Mouse (Mus musculus): ENCODE results near the gene Lnx2.

Lnx2 gene

DNA sequence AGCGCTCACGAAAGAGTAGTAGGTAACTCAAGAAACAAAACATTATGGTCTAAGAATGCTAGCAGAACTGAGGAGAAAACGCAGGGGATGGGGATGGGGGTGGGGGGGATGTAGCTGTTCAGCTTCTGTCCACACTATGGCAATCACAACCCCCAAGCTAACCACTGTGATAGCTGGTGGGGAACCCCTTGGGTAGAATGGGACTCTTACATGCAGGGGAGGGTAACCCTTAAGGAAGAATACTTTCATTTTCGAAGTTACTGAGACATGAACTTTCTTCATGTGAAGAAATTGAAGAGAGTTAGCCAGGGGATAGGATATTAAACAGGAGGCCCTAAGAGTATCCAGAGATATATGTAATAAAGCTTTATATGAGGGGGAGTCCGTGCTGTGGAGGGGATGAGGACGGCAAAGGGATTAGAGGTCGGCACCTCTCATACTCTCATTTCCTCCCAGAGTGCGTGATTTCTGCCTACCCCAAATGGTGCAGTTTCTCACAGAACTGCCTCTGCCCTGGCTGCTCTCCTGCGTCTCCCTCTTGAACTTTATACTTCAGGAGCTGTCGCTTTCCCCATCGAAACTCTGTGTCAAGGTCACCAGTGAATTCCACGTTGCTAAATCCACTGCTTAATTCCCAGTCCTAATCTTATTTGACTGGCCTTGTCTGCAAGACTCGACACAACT lies 25.4 kb downstream of the Lnx2 start:
- DNase-seq = no peak

DNA sequence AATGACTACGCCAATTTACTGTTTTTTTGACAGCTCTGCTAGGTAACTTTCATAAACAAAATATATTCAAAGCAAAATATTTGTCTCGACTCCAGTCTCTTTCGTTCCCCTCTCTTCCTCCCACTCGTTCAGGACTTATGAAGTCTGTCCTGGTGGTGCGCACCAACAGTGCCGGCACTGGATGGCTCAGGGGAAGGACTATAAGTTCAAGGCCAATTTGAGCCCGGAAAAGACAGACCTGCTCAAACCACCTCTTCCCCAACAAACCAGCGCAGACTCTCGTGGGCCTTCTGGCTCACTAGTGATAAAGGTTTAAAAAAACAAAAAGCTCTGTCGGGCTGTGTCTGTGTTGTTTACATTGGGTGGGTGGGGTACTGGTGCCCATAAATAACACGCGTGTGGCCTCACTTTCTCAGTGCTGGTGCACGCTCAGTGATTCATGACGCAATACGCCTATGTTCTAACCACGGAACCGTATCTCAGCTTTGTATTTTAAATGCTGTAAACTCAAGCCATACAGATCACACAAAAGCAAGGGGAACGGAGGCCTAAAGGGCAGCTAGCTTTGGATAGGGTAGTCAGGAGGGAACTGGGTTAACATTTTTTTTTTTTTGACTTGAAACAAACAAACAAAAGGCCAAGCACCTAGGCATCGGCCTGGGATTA lies 26.7 kb downstream of the Lnx2 start:
- DNase-seq = no peak

GRCm38 (mm10) chr5:147045929-147046328 lies 30.5 kb downstream of the Lnx2 start:
- no peak for DNase-seq

DNA sequence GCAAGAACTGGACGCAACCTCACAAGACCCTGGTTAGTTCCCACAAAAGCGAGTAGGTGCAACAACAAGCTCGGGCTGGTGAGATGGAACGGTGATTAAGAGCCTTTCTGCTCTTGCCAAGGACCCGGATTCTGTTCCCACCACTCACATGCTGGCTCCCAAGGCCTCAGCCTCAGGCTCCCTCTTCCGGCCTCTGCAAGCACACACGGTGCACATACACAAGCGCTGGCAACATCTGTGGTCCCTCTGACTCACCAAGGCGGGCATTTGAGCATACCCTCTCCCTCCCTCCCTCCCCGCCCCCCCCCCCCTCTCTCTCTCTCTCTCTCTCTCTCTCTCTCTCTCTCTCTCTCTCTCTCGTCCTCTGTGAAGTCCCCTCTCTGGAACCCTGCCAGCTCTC lies 31.1 kb downstream of the Lnx2 start:
- no peak for DNase-seq

GRCm38 (mm10) chr5:147043240-147043844 lies 33.0 kb downstream of the Lnx2 start:
- no peak for DNase-seq

- no peak for DNase-seq
Observed at GRCm38 (mm10) chr5:147041965-147042937, 34.1 kb downstream of the Lnx2 start.

DNA sequence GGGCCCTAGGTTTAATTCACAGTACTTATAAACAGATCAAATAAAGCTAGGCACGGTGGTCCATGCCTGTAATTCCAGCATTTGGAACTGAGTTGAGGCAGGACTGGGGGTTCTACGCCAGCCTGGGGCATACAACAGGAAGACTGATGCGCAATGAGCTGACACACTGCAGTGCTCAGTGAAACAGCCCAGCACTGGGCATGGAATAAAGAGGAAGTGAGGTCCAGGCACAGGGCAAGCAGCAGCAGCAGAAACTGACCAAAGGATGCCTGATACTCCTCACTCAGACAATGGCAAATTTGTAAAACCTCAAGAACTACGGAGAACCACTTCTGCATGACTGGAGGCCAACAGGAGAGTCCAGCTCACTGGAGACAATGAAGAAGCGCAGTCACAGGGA lies 37.0 kb downstream of the Lnx2 start:
- no peak for DNase-seq

GRCm38 (mm10) chr5:147037601-147038000 lies 38.8 kb downstream of the Lnx2 start:
- DNase-seq = no peak

DNA sequence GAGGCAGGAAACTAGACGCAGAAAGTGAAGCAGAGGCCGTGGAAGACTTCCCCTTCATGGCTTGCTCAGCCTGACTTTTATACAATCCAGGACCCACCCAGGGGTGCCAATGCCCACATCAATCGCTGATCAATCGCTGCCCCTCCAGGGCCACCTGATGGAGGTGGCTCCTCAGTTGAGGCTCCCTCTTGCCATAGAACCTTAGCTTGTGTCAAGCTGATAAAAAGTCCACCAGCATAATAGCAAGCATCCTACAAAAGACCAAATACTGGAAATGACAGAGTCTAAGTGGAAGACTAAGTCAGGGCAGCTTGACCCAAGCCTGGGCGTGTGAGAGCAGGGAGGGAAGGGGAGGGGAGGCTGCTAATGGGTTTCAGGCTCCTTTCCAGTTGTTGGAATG lies 39.7 kb downstream of the Lnx2 start:
- no peak for DNase-seq

DNA sequence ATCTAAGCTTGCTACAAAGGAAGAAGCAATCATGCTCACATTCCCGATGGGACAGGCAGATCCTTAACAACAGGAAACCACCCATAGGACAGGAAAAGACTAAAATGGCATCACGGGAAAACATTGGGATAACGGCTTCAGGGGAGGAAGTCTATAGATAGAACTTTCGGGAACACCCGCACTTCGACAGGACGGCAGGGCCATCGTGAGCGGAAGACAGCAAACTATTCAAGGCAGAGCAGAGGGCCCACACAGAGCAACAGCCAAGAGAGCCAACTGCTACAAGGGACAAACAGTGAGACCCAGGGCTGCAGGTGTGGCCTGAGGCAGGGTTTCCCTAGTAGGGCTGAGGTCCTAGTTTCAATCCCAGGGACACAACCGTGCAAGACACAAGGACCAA lies 40.4 kb downstream of the Lnx2 start:
- DNase-seq = no peak

- DNase-seq = no peak
Observed at GRCm38 (mm10) chr5:147035301-147035700, 41.1 kb downstream of the Lnx2 start.

- no peak for DNase-seq
Observed at GRCm38 (mm10) chr5:147034283-147034682, 42.1 kb downstream of the Lnx2 start.

DNA sequence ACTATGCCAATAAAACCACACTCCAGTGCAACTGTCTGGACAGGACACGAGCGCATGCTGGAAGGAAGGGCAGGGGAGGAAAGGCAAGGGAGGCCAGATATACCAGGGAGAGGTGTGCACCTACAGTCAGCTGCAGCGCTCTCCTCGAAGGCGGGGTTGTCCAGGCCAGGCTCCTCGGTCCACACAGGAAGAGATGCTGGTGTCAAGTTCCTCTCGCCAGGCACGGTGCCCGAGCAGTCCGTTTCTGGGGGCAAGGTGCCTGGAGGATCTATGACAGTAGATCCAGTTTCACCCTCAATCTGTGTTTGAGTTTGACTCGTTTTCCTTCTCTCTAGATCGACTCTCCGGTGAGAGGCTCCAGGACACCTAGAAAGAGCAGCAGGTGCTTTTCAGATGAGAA lies 43.2 kb downstream of the Lnx2 start:
- no peak for DNase-seq

- DNase-seq = no peak
Observed at GRCm38 (mm10) chr5:147031281-147031680, 45.1 kb downstream of the Lnx2 start.

DNA sequence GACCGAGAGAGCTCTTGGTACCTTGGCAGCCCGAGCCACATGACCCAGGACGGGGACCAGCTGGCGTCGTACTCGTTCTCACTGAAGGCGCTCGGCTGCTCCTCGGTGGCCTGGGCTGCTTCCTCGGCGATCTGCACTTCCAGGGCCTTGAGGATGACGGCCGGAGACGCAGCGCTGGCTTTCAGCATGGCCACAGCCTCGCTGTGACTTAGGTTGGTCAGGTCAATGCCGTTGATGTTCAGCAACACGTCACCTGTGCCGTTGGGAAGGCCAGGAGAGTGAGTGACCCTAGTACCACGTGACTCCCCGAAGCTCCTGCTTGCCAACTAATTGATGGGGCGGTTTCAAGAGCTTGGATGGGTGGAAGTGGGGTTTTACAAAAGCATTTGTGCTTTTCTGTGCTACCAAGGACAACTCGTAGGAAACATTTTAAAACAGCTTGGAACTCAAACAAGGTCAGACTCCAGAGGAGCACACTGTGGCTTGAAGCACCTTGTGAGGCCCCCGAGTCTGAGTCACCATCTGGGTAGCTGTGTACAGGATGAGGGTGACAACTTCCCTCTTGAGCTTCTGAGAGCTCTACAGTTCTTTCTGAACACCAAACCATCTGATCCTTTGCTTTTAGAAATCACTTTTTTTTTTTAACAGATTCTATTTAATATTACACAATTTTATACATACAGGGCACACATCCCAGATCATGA lies 51.9 kb downstream of the Lnx2 start:
- no peak for DNase-seq

DNA sequence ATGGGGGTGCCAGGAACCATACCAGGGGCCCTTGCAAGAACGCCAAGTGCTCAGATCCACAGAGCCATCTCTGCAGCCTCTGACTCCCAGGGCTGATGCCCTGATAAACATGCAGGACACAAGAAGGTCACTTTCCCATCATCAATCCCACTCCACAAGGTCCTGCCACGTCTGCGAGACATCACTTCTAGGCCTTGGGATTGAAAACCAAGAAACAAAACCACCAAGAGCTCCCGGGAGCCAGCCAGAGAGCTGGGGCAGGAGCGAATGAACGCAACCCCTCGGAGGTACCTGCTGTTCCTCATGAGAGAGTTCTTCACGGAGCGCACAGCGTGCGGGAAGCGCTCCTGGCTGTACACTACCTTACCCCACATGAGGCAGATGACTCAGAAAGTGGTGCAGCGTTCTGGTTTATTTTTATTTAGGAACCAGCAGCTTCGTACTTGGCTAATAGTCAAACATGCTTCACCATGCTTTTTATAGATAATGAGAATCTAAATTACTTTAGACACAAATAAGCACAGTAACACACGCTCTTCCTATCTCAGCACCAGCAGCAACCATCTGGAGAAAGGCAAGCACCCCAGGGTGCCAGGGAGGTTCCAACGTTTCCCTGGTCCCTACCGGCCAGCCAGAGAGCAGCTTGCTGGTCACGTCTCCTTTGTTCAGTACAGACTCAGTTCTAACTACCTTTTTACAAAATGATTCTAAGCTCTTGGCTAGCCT lies 53.0 kb downstream of the Lnx2 start:
- DNase-seq = no peak

DNA sequence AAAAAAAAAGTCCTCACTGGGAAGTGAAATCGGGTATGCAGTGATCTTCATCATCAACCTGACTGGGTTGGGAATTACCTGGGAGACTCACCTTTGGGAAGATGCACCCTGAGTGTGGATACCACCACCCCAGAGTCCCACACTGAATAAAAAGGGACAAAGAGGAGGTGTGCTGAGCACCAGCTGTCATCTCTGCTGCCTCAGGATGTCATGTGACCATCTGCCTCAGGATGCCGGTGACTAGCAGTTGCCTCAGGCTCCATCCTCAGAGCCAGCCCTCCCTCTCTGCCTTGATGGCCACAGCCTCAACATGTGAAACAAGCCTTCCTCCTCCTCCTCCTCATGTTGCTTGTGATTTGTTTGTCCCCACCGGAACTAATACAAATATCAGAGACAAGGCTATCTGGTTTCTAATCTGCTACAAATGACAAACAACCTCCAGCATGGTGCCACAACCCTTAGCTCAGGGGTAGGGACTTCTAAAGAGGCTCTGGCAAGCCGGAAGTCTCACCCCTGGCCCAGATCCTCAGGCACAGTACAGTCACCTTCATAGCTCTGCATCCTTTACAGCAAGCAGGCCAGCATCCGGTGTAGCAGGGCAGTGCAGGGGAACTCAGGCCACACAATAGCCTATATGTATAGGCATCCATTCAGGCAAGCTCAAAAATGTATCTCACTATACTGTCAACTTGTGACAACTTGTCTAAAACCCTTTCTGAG lies 54.7 kb downstream of the Lnx2 start:
- no peak for DNase-seq

DNA sequence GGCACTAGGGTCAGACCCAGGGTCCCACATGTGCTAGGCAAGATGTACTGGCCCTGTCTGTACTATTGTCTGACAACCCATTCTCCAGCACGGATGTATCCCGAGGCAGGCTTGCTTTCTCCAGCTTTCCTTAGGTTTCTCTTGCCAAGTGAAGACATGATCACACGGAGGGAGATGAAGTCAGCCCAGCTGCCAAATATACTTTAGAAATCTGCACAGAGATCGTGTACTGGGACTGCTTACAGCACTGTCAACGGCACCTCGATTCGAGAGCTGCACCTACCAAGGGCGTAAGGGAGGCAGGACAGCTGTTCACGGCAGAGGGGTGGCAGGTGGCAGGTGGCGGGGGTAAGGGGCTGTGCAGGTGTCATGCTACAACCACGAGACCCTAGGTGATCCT lies 55.8 kb downstream of the Lnx2 start:
- no peak for DNase-seq

- DNase-seq = no peak
Observed at GRCm38 (mm10) chr5:147018761-147019160, 57.6 kb downstream of the Lnx2 start.

GRCm38 (mm10) chr5:147017526-147017925 lies 58.9 kb downstream of the Lnx2 start:
- DNase-seq = no peak

- DNase-seq = no peak
Observed at GRCm38 (mm10) chr5:147016622-147017021, 59.8 kb downstream of the Lnx2 start.
